Mouse (Mus musculus): ENCODE data around the gene Sorcs2.

Sorcs2 gene

DNA sequence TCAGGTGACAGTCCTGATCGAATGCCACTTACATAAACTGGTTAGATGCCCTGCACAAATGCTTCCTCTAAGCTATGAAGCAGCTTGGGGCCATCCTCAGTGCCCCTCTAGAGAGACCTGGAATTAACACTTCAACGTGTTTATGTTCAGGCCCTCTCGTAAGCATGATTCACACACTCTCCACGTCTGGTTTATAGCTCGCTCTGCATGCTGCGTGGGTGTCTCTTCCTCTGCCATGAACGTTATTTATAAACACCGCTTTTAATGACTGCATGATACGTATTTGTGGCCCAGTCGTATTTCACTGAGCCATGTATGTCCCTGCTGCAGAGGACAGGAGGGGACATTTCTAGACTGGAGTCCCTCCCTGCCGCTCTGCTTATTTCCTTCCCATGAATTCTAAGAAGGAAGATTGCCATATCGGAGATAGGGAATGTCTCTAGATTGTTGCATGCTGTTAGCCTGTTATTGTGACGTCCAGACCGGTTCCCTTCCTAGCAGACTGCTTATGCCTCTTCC, 340.1 kb downstream of the Sorcs2 start:
- no peak for DNase-seq (ENCODE audit: low read depth)

DNA sequence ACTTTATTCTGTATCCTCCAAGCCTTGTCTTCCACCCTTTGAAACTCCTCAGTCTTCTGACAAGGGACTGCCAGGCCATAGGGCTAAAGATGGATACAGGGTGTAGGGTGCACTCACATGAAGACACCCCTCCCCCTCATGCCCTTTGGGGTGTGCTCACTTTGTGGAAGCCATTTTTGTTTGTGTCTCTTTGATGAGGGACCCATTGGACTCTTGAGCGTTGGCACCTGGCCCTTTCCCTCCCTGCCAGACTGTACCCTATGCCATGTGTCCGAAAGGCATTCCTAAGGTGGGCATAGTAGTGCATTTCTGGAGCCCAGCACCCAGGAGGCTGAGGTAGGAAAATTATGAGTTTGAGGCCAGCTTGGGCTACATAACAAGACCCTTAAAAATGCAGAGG, 341.0 kb downstream of the Sorcs2 start:
- DNase-seq (ENCODE audit: low read depth), result no peak

DNA sequence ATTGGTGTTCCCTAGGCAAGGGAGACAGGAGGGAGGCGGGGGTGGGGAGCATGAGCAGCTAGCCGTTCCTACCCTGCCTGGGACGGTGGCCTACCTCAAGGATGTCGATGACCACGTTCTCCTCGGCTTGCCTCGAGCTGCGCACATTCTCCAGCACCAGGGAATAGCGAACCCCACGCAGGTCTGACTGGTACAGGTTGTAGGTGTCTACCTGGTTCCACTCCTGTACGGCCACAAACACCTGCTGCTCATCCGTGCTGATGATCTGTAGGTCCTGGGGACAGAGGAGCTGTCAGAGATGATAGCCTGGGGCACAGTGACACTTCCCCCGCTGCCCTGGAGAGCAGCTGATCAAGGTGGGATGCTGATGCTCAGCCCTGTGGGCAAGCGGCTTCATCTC, 342.1 kb downstream of the Sorcs2 start:
- no peak for DNase-seq (ENCODE audit: low read depth)

DNA sequence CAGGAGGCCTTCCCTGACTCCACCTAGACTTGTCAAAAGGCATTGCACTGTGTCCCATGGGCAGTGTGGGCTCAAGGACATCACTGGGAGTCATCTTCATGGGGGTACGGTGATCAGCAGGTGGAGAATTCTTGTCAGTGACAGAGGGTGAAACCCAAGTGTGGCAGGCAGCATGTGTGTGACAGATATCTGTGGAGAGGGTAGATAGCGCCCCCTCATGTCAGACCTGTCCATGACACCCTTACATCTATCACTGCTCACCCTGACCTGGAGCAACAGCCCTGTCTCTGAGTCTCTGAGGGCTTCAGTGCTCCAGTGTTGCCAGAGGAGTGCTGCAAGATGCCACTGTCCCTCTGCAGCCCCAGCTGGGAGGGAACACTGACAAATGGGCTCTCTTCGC, 343.4 kb downstream of the Sorcs2 start:
- DNase-seq (ENCODE audit: low read depth), result no peak

DNA sequence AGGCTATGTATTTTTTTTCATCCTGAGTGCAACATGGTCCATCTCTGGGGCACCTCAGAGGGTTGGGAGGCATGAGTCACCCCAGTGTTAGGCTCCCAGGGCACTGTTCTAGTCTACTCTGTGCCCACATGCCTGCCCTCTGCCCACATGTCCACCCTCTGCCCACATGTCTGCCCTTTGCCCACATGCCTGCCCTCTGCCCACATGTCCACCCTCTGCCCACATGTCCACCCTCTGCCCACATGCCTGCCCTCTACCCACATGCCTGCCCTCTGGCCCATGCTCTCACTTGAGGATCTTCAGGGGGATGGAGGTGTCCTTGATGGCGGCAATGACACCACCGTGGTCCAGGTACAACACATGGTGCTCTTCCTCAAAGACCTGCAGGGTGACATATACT, 354.8 kb downstream of the Sorcs2 start:
- DNase-seq (ENCODE audit: low read depth), result no peak

DNA sequence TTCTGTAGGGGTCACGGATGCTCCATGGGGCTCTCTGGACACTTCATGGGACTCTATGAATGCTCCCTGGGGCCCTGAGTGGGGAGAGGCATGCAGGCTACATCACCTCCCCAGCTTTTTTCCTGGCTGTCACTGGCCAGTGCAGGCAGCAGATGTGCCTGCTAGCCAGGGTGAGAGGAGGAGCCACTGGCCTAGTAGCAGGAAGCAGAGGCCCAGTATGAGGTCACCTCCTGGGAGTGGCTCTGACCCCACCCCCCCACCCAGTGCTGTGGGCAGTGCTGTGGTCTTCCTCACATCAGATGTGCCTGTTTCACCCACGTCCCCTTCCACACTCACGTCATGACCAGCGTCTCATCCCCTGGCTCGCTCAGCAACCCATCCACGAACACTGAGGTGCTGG, 356.2 kb downstream of the Sorcs2 start:
- DNase-seq (ENCODE audit: low read depth), result no peak

DNA sequence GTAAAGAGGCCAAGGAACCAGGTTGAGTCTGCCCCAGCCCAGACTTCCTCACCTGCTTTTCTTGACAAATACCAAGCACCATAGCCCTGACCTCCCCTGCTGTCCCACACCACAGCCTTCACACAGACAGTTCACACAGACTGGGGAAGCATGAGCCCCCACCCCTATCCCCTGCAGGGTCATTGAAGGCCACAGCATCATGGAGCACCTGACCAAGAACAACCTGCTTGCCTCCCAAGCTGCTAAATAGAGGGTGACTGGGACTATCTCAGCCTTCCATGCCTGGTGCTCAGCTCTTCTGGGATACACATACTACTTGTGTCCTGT, 356.7 kb downstream of the Sorcs2 start:
- DNase-seq (ENCODE audit: low read depth), result no peak

- peak; percentile 12 for DNase-seq (ENCODE audit: low read depth)
Observed at GRCm38 (mm10) chr5:36040398-36041235, 357.3 kb downstream of the Sorcs2 start.

- DNase-seq (ENCODE audit: low read depth), result no peak
Observed at GRCm38 (mm10) chr5:36039596-36039995, 358.3 kb downstream of the Sorcs2 start.

DNA sequence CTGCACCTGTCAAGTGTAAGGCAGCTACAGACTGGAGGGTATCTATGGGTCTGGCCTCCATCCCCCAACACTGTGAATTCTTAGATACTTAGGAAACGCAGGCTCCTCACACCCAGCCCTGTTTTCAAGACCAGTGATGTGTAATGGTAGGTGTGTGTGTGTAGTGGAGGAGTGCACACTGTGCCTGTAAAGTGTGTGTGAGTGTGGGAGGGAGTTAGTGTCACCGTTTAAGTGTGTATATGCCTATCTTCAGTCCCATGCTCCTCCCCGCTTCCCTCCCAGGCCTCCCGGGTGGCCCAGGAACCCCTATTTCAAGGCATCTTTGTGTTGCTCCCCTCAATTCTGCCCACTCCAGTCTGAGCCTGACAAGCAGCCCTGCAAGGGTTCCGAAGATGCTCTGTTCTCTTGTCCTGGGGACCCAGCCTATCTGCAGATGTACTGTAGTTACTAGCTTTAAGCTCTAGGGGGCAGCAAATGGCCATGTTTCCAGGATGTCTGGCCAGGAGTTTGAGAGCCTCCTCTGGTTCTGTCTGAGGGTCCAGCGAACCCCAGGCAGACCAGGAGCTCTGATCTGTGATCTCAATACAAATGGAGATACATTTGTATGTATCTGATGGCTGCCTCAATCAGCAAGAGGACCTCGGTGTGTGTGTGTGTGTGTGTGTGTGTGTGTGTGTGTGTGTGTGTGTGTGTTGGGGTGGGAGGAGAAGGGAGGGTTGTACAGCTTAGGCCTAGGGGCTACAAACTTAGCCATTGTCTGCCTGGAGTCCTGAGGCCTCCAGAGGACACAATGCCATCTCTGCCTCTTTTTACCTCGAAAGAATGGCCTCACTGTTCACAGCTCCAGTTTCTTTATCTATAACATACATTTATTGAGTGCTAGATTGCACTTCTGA, 364.2 kb downstream of the Sorcs2 start:
- DNase-seq (ENCODE audit: low read depth), result peak; percentile 19

- no peak for DNase-seq (ENCODE audit: low read depth)
Observed at GRCm38 (mm10) chr5:36025076-36025475, 372.9 kb downstream of the Sorcs2 start.

DNA sequence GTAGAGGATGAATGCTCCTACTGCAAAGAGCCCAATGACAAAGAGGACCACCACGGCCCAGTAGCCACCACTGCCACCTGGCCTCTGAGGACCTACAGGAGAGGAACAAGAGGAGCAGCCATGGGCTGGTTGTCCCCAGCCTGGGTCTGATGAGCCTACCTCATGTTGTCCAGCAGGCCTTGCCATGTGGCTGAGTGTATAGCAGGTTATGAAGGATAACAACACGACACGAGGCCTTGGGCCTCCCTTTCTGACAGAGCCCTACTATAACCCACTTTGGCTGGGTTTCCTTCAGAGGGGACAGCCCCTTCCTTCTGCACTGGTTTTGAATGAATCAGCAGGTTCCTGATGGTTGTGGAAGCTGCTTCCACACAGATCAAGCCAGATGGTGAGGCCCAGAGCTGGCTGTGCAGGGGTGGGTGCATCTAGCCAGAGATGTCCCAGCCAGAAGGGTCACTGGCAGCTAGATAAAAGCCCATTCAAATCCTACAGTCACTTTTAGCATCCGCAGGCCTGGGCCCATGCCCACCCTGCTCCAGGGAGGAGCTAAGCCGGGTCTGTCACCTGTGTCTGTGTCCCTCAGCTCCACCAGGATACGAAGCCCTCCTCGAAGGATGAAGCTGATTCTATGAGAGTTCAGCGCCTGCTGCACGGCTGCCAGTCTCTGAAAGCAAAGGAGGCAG, 373.8 kb downstream of the Sorcs2 start:
- DNase-seq (ENCODE audit: low read depth), result no peak

GRCm38 (mm10) chr5:36022361-36022760, 375.6 kb downstream of the Sorcs2 start:
- no peak for DNase-seq (ENCODE audit: low read depth)

DNA sequence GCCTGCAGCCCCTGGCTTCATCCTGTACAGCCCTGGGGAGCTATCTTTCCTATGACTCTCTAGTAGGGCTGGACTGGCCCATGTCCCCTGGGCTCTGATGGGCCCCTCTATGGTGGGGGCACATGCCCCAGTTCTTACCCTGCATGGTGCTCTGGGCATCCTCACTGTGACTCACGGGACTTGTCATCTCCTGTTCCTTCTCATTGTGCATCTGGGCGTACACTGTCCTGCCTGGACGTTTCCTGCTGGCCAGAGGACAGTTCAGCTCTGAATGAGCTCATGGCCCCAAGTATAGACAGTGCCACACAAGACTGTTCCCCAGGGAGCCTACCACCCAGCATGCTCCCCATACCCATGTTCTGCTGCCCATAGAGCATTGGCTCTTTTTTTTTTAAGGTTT, 376.8 kb downstream of the Sorcs2 start:
- no peak for DNase-seq (ENCODE audit: low read depth)

DNA sequence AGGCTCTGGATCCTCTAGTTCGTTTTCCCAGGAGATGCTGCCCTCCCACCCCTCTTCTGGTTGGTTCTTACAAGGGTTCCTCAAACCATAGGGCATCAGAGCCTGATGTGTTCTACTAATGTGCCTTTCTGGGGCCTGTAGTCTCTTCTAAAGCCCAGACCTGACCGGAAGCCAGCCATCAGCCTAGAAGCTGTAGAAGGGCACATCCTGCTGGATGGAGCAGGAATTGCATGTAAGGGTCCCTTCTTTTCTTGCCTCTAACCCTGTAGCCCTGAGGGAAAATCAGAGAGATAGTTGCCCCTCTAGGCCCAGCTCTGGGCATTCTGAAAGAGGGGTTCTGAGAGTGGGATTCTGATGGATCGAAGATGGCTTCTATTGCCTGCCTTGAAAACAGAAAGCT, 379.6 kb downstream of the Sorcs2 start:
- DNase-seq (ENCODE audit: low read depth), result no peak

DNA sequence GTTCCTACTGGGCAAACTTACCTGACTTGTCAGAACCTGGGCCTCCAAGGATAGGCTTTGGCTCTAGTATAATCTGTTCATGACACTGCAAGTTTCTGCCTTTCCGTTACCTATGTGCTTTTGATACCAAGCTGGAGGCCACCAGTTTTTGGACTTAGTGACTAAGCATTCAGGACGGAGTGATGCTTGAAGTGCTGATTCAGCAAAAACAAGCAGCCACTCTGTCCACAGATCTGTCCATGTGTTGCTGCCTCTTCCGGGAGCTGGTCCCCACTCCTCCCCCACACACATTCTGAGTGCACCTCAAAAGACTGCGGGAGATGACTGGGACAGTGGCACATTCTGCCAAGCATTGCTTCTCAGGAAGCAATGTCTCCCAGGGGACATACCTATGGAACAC, 388.5 kb downstream of the Sorcs2 start:
- DNase-seq (ENCODE audit: low read depth), result no peak

DNA sequence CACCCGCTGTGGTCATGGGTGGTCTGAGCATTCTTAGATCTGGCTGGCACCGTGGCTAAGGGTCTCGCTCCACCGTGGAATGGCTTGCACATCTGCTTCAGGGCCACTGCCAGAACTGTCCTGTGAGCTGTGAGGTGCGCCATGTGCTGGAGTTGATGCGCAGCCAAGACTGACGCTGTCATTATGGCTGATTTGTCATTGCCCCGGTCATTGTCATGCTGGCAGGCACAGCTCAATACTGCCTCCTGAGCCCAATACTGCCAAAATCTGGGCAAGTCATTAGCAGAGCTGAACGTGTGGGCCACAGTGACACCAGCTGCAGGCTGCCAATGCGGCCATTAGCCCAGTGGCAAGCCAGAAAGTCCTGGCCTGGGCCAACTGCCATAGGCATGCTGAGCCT, 390.3 kb downstream of the Sorcs2 start:
- no peak for DNase-seq (ENCODE audit: low read depth)

GRCm38 (mm10) chr5:36006586-36006985, 391.4 kb downstream of the Sorcs2 start:
- no peak for DNase-seq (ENCODE audit: low read depth)

DNA sequence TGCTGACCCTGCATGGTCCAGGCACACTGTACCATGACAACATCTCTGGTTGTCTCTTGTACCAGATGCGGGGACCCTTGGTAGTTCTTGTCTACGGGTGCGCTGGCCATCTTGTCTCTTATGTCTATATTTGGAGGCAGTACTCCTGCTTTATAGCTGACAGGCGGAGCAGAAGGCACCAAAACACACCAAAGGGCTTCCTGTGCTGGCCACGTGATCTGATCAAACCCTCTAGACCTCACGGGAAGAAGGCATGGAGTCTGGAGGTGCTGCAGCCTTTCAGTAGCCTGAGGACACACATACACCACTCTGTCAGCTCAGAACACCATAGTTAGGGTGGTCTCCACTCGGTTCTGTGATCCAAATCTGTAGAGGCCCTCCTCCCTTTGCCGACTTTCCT, 391.8 kb downstream of the Sorcs2 start:
- DNase-seq (ENCODE audit: low read depth), result no peak

DNA sequence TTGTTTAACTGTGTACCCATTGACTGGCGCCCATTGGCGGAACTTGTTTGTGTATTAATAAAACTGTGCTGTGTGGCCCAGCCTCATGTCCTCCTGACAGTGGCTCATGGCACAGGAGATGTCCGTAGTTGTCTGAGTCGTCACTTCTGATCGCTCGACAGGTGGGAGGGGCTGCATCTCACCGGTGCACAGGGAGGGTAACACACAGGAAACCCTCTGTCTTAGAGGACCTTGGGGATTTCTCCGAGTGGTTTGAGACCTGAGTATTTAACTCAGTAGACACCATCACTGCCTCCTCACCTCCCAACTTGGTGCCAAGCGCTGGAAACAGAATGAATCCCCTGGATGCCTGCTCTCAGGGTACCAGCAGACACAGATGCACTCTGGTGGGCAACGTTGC, 394.1 kb downstream of the Sorcs2 start:
- no peak for DNase-seq (ENCODE audit: low read depth)

DNA sequence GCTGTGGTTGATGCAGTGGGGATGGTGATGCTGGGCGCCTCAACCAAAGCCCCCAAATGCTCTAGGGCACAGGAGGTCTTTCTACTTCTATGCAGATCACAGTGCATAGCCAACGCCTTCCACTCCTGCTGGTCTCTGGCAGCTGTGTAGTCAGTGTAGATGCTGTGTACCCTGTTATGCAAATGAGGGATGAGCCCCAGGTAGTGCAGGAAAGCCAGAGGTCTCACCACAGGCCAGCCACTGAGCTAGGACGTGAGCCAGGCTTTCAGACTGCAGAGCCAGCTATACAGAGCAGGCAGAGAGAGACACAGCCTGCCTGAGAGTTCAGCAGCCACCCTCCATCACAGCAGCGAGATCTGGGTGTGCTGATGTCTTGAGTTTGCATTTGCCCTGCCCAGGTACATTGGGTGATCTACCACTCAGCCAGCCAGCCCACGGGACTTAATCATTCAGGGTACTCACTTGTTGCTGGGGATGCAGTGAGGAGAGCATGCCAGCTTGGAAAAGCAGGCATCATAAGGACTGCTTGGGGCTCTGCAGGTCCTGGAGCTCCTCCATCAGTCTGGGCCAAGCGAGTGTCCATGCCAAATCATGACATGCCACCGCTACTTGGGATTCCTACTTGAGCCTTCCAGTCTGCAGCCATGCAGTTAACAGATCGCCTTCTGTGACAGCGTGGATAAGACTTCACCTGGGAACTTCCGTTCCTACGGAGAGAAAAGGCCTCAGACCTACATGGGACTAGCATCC, 407.8 kb downstream of the Sorcs2 start:
- DNase-seq (ENCODE audit: low read depth), result no peak

- DNase-seq (ENCODE audit: low read depth), result no peak
Observed at GRCm38 (mm10) chr5:35989506-35989905, 408.4 kb downstream of the Sorcs2 start.
